Mouse (Mus musculus) C2C12 (cell line): ENCODE measurements around the gene Tas2r140. TPM values are rescaled to one million over a fixed set of nuclear protein-coding genes. Genes with fewer than 3 reads are reported as not detected.

Experiments used
- H3K27me3 ChIP-seq: one replicate; pipeline ENCODE4 v1.6.1; 2011; ENCODE audit not compliant: control insufficient read depth, insufficient read depth, insufficient read length
- H3K36me3 ChIP-seq: one replicate; pipeline ENCODE4 v1.6.1; 2011; ENCODE audit not compliant: control insufficient read depth, insufficient read depth
- H3K4me3 ChIP-seq: one replicate; pipeline ENCODE4 v1.5.1; 2011; ENCODE audit warnings: mild to moderate bottlenecking, control low read depth; ENCODE audit not compliant: poor library complexity, insufficient read depth, severe bottlenecking
- H3K79me2 ChIP-seq: one replicate; pipeline ENCODE4 v1.6.1; 2011; ENCODE audit not compliant: control insufficient read depth, insufficient read depth
- H3K79me3 ChIP-seq: one replicate; pipeline ENCODE4 v1.6.1; 2011; ENCODE audit warnings: low read depth, control low read depth
- H3ac ChIP-seq: one replicate; pipeline ENCODE3; 2011; ENCODE audit warnings: low read depth; ENCODE audit not compliant: control insufficient read depth, insufficient read length
- CEBPB ChIP-seq: IDR thresholded peaks from one replicate; pipeline ENCODE4 v1.6.1; 2011; ENCODE audit warnings: low read depth, mild to moderate bottlenecking, control low read depth, moderate library complexity
- CTCF ChIP-seq: IDR thresholded peaks from one replicate; pipeline ENCODE4 v1.5.1; 2011; ENCODE audit not compliant: control insufficient read depth, insufficient read depth, insufficient read length
- FOSL1 ChIP-seq: IDR thresholded peaks from one replicate; pipeline ENCODE4 v1.8.0; 2011; ENCODE audit warnings: mild to moderate bottlenecking, low read length; ENCODE audit not compliant: poor library complexity, insufficient read depth, severe bottlenecking
- MAX ChIP-seq: IDR thresholded peaks from one replicate; pipeline ENCODE4 v1.6.1; 2011; ENCODE audit warnings: mild to moderate bottlenecking, control low read depth
- MYOD1 ChIP-seq: IDR thresholded peaks from one replicate; pipeline ENCODE4 v1.6.1; 2011; ENCODE audit warnings: low read depth; ENCODE audit not compliant: control insufficient read depth, insufficient read length
- MYOG ChIP-seq: IDR thresholded peaks from one replicate; pipeline ENCODE4 v1.6.1; 2011; ENCODE audit not compliant: control insufficient read depth, insufficient read length; ENCODE audit errors: extremely low read depth
- USF1 ChIP-seq: IDR thresholded peaks from one replicate; pipeline ENCODE4 v1.6.1; 2011; ENCODE audit warnings: low read depth, mild to moderate bottlenecking, control low read depth, moderate library complexity
- long read RNA-seq, 2 experiments: library from polyadenylated mRNA; unstranded; transcript quantifications; one replicate each; pipeline ENCODE4 v2.0.0; 2019 to 2020
- polyA plus RNA-seq: library from polyadenylated mRNA; unstranded; fragments of >200 nt; fragmentation: generic; extraction: Trizol; gene quantifications from one replicate; pipeline ENCODE4 v1.2.1, GENCODE M21; 2012; ENCODE audit warnings: missing spikeins

Tas2r140 gene
- not detected for polyA plus RNA-seq
- long read RNA-seq, experiment 1 = 0 reads
- long read RNA-seq, experiment 2 = 0 reads

DNA sequence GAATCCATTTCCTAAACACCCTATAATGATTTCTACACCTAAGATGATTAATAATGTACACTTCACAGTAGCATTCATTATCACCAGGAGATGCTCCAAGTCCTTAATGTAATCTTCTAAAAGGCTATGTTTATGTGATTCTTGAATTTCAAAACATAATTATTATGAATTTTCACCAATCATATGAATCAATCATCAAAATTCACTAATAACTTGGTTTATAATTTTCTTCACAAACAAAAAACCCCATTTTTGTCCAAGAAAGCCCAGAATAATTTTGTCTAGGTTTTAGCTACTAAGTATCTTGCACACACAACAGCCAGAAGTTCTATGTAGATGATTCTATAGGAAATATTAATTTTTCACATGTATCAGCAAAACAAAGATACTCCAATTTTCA, at the start of gene Tas2r140:
Gene Tas2r140, minus strand, starts transcription at position 101 of the 400 bp plus-strand sequence.
- Histone ChIP-seq H3K36me3 (no peaks in the 10 kb centered on the region), H3ac (no peak within 1 kb of the TSS), H3K27me3 (no peaks in the 10 kb centered on the region), H3K79me3 (no peaks in the 10 kb centered on the region), H3K79me2 (no peaks in the 10 kb centered on the region), H3K4me3 (no peak within 1 kb of the TSS)
- TF ChIP-seq MYOG (no peak), FOSL1 (no peak), CEBPB (no peak), USF1 (no peak), MAX (no peak), CTCF (no peak), MYOD1 (no peak)

DNA sequence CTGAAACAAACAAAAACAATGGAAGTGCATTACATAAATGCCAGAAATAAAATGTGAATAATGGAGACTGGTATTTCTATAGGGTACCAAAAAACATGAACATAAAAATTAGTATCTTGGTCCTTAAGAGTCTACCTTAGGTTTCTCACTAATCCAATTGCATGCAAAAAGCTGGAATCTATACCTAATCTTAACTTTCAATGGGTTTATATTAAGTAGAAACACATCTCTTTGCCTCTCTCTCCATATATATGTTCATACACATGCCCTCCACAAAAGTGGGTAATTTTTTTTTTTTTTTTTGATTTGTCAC, 48.9 kb upstream of the Tas2r140 start, which contains the start of gene Smim10l1:
Gene Smim10l1, plus strand, starts transcription at position 301 of the 313 bp plus-strand sequence.
- Histone ChIP-seq H3K79me2 (peaks cover 33% of the 10 kb centered on the region), H3K27me3 (no peaks in the 10 kb centered on the region), H3K36me3 (no peaks in the 10 kb centered on the region), H3ac (peak within 1 kb of the TSS; percentile 90), H3K4me3 (peak within 1 kb of the TSS; percentile 68), H3K79me3 (peaks cover 23% of the 10 kb centered on the region)
- TF ChIP-seq MAX = no peak
- no peak for TF ChIP-seq MYOG
- no peak for TF ChIP-seq MYOD1

DNA sequence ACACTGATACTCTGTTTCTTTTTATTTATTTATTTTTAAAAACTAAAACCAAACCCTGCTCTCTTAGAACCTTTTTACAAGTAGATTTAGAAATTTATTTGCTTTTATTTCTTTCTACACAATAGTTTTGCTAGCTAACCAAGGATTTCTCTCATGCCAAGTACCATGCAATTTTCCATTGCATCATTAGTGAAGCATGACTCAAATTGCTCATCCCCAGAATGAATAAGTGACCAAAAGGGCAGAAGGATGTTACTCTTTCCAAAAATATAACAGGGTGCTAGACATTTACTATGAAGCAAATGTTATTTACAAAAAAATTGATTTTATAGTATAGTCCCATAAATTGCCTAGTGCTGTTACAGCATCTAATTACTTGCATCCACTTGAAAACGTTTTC, 46.8 kb upstream of the Tas2r140 start:
- TF ChIP-seq CEBPB (no peak), CTCF (no peak), USF1 (no peak), MYOD1 (no peak), MYOG (no peak), MAX (no peak), FOSL1 (no peak)

DNA sequence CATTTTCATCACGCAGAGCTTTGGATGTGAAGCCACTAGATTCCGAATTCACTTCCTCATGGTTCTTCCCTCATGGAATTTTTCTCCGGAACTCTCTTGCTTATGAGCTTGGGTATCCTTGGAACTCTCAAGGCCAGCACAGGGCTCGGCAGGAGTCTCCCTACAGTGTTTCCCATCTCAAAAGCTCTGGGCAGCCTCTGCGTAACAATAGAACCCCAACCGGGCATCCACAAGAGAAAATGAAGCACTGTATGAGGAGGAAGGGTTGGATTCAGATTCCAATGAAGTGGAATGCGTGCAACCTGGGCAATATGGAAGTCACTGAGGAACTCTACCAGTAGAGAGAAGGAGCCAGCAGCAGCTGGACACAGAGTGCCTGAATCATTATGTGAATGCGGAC, 36.6 kb upstream of the Tas2r140 start:
- no peak overlapping the region for H3K4me3 ChIP-seq
- H3K36me3 ChIP-seq = no peaks in the 10 kb centered on the region
- no peaks in the 10 kb centered on the region for H3K79me3 ChIP-seq
- H3K27me3 ChIP-seq = no peaks in the 10 kb centered on the region
- H3ac ChIP-seq = no peak overlapping the region
- TF ChIP-seq MAX (no peak), CEBPB (no peak), USF1 (no peak)
- no peaks in the 10 kb centered on the region for H3K79me2 ChIP-seq

More for the DNA sequence above, 46.8 kb upstream of the Tas2r140 start:
- Histone ChIP-seq H3K79me3 (peaks cover 14% of the 10 kb centered on the region), H3K36me3 (no peaks in the 10 kb centered on the region), H3K4me3 (no peak overlapping the region), H3K79me2 (peaks cover 22% of the 10 kb centered on the region), H3ac (no peak overlapping the region), H3K27me3 (no peaks in the 10 kb centered on the region)

DNA sequence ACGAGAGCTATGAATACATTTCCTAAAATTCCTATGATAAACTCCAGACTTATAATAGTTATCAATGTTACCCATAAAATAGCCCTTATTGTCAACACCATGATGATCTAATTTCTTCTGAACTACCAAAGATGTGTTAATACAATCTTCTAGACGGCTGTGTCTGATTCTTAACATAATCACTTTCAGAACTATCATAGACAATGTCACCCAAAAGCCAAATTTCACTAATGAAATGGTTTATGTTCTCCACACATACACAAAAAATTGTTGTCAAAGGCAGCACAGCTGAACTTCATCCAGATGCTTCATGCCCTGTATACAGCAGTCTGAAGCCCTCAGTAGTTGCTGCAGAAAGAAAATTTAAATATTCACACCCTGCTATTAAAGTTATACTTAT, 18.6 kb downstream of the Tas2r140 start, which contains the start of gene Tas2r103:
Gene Tas2r103, minus strand, starts transcription at position 101 of the 400 bp plus-strand sequence.
- H3K79me2 ChIP-seq = no peaks in the 10 kb centered on the region
- TF ChIP-seq CTCF (no peak), FOSL1 (no peak), CEBPB (no peak), MYOG (no peak), MAX (no peak), MYOD1 (no peak), USF1 (no peak)
- H3K4me3 ChIP-seq = no peak within 1 kb of the TSS
- no peaks in the 10 kb centered on the region for H3K36me3 ChIP-seq
- H3K27me3 ChIP-seq = no peaks in the 10 kb centered on the region
- no peaks in the 10 kb centered on the region for H3K79me3 ChIP-seq
- H3ac ChIP-seq = no peak within 1 kb of the TSS

Other genes with a start within 250 kb of the Tas2r140 start
- not detected for gene Tas2r123, start 208.7 kb downstream of the Tas2r140 start, polyA plus RNA-seq
- gene Tas2r116, start 200.4 kb downstream of the Tas2r140 start, polyA plus RNA-seq = not detected
- gene Tas2r110, start 187.8 kb downstream of the Tas2r140 start, polyA plus RNA-seq = not detected
- not detected for gene Tas2r113, start 162.8 kb downstream of the Tas2r140 start, polyA plus RNA-seq
- not detected for gene Tas2r125, start 146.2 kb downstream of the Tas2r140 start, polyA plus RNA-seq
- not detected for gene Tas2r129, start 104.7 kb downstream of the Tas2r140 start, polyA plus RNA-seq
- gene Tas2r131, start 97.9 kb downstream of the Tas2r140 start, polyA plus RNA-seq = not detected
- not detected for gene Tas2r109, start 74.9 kb downstream of the Tas2r140 start, polyA plus RNA-seq
- gene Tas2r103, start 18.7 kb downstream of the Tas2r140 start, polyA plus RNA-seq = not detected
- 13.9 TPM for gene Smim10l1, start 49.1 kb upstream of the Tas2r140 start, polyA plus RNA-seq
- gene 5530400C23Rik, start 236.4 kb upstream of the Tas2r140 start, polyA plus RNA-seq = not detected